Mouse (Mus musculus): ENCODE results near the gene Acd. TPM values are rescaled to one million over a fixed set of nuclear protein-coding genes. Genes with fewer than 3 reads are reported as not detected.

Gene Acd
- total RNA-seq (2023), result 10 to 100 TPM; 26.9 to 32.0 TPM

GRCm38 (mm10) chr8:105700966-105701824 lies at the start of gene Acd, which contains the start of gene Pard6a:
Gene Acd (minus strand): TSS chr8:105701102.
Gene Pard6a (plus strand): TSS chr8:105701148.

DNA sequence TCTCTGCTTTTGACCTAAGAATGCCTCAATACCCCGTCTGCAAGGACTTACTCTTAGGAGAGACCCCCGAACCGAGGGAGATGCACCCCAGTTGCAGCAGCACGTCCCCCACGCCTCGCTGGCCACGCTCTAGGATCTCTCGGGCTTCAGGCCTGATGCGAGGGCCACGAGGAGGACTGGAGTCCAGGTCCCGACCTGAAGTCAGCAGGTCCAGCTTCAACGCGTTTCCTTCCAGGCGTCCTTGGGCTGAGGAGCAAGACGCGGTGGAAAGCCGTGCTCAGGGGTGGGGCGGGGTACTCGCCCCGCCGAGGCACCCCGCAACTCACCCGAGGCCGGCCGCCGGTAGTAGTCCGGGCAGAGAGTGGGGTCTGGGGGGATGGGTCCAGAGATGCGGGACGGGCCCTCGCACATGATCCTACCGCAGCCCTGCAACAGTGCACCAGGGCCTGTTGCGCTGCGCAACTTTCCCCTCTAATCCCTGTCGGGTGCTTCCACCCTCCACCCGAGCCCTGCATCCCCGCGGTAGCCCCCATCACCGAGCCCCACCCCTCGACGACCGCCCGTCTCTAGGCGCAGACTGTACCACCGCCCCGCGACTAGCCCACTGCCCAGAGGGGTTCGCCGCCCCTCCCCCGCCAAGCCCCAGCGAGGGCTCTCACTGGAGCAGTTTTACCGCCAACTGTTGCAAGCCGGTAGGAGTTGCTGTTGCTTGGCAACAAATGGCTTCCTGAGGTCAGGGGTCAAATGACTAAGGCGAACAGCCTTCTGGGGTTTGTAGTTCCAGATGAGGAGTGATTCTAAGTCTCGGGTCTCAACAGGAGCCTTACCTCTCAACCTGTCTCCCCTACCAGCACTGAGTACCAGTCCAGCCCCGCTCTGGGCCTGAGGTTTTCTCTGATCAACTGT lies 6.8 kb upstream of the Acd start, which contains the start of the genes 4933405L10Rik and Enkd1:
TSS of gene 4933405L10Rik (plus strand) at position 158 of the 906 bp plus-strand sequence.
TSS of gene Enkd1 (minus strand) at position 713 of the 906 bp plus-strand sequence.

GRCm38 (mm10) chr8:105685796-105686308 lies 15.1 kb downstream of the Acd start, which contains the start of gene Carmil2:
Gene Carmil2 (plus strand): TSS chr8:105686274.

Other genes with a start within 250 kb of the Acd start
- 10 to 100 TPM; 10.9 to 18.1 TPM for gene Tppp3, start 229.6 kb downstream of the Acd start, total RNA-seq (2023)
- gene Zdhhc1, start 204.2 kb downstream of the Acd start, total RNA-seq (2023), result 1 to 10 TPM; 1.8 TPM
- gene Hsd11b2, start 182.3 kb downstream of the Acd start, total RNA-seq (2023), result not detected
- gene Atp6v0d1, start 135.1 kb downstream of the Acd start, total RNA-seq (2023), result 100 to 1,000 TPM; 142 to 159 TPM
- gene Ripor1, start 95.8 kb downstream of the Acd start, total RNA-seq (2023), result 10 to 100 TPM; 15.2 to 17.7 TPM
- gene Ctcf, start 64.5 kb downstream of the Acd start, total RNA-seq (2023), result 100 to 1,000 TPM in 1 of 2 experiments, 10 to 100 TPM in 1; 93.2 to 103 TPM
- not detected for gene Agrp, start 63.7 kb downstream of the Acd start, total RNA-seq (2023)
- 1 to 10 TPM; 9.4 to 9.7 TPM for gene Carmil2, start 14.8 kb downstream of the Acd start, total RNA-seq (2023)
- gene Pard6a, start within 50 bp of the Acd start, total RNA-seq (2023), result 1 to 10 TPM; 4.0 to 6.4 TPM
- not detected for gene 4933405L10Rik, start 6.6 kb upstream of the Acd start, total RNA-seq (2023)
- gene Enkd1, start 7.1 kb upstream of the Acd start, total RNA-seq (2023), result 1 to 10 TPM; 6.8 to 9.5 TPM
- gene Gfod2, start 57.6 kb upstream of the Acd start, total RNA-seq (2023), result under 1 TPM; 0.51 to 0.62 TPM
- gene Ranbp10, start 126.2 kb upstream of the Acd start, total RNA-seq (2023), result 10 to 100 TPM; 21.9 to 25.2 TPM
- gene Tsnaxip1, start 126.6 kb upstream of the Acd start, total RNA-seq (2023), result not detected
- gene Cenpt, start 152.2 kb upstream of the Acd start, total RNA-seq (2023), result 10 to 100 TPM; 13.5 to 17.1 TPM
- gene Thap11, start 154.0 kb upstream of the Acd start, total RNA-seq (2023), result 10 to 100 TPM; 32.8 to 39.9 TPM
- gene Nutf2, start 159.5 kb upstream of the Acd start, total RNA-seq (2023), result 10 to 100 TPM; 22.8 to 35.5 TPM
- gene Edc4, start 179.8 kb upstream of the Acd start, total RNA-seq (2023), result 10 to 100 TPM; 32.0 to 38.0 TPM
- not detected for gene Nrn1l, start 192.5 kb upstream of the Acd start, total RNA-seq (2023)
- gene Pskh1, start 199.3 kb upstream of the Acd start, total RNA-seq (2023), result 10 to 100 TPM; 11.6 to 12.7 TPM
- under 1 TPM in 1 of 2 experiments, not detected in 1; 0.98 TPM for gene Ctrl, start 232.8 kb upstream of the Acd start, total RNA-seq (2023)
- 10 to 100 TPM; 76.7 to 93.4 TPM for gene Psmb10, start 237.3 kb upstream of the Acd start, total RNA-seq (2023)
- gene Lcat, start 242.3 kb upstream of the Acd start, total RNA-seq (2023), result not detected